Mouse (Mus musculus) left cerebral cortex, postnatal 36 days (tissue): ENCODE measurements around the gene Pygo2. TPM values are rescaled to one million over a fixed set of nuclear protein-coding genes. Genes with fewer than 3 reads are reported as not detected.
A peak's percentile ranks its signal among the peaks of the same experiment; 100 is the strongest.

Experiments
- DNase-seq, 2 experiments: peaks; one replicate each; pipeline ENCODE4 v3.0.0; 2021 to 2022; ENCODE audit warnings: low spot score in 2 of 2, mixed read lengths in 1 of 2
- intact Hi-C: fragments of 180-260 bp; cut with DNase I; formaldehyde crosslinking; loops from one replicate; pipeline ENCODE4 v1.15.1; 2025
- total RNA-seq, 2 experiments: library from RNA; stranded (reverse); gene quantifications; 2 replicates each; pipeline ENCODE4 v1.2.3; 2021

Gene Pygo2
- total RNA-seq, 2 experiments from 2014 or later, result 53.7 to 61.4 TPM

DNA sequence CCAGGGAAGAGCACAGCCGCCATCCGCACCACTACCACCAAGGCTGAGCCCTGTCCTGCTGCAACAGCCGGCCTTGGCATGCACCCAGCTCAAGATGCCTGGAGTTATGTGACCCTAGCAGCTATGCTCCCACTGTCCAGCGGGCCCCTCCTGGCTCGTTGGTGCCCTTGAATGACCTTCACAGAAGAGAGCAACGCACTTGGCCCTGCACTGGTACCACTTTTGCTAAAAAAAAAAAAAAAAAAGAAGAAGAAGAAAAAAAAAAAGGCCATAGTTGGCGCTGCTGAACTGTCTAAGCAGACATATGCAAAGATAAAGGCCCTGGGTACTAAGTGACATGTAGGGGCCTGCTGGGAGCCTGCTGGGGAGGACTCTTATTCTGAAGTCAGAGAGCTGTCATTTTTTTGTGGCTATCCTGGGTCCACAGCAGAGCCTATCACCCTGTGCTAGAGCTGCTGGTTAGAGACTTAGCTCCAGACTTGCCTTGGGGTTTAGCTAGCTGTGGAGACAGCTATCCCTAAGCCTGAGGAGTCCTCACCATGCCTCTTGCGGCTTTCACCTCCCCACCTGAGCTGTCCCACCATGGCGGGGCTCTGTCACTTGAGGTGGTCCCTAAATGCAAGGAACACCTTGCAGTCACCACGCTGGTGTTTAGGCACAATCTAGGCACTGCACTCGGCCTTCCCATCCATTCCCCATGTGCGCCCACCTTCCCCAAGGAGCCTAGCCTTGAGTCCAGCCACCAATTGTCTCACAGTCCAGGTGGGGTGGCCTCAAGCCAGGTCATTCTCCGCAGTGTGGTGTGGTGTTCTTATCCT is 18.9 kb downstream of the Pygo2 start:
- DNase-seq, result no peak
- intact Hi-C loops, result loop anchor here (5.0 kb wide), 1 partner anchor 38 kb away; no protein-coding TSS in a partner anchor

DNA sequence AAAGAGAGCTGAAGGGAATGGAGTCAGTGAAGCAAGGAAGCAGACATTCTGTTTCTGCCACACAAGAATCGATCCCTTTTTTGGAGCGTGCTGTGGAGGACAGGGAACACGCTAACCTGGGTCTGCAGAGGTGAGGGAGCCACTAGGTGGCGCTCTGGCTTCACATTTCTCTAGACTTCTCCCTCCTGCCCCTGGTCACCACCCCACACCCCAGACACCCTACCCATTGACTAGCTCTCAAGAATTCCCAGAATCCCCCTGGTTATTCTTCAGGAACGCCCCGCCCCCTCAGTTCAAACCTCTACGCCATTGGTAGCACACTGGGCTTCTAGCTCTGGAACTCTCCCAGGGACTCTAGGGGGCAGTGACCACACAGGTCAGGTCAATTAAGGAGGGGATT is 19.5 kb downstream of the Pygo2 start:
- DNase-seq, result peak; percentile 52 to 64
- intact Hi-C loops, result loop anchor here (5.0 kb wide), 1 partner anchor 38 kb away; no protein-coding TSS in a partner anchor

DNA sequence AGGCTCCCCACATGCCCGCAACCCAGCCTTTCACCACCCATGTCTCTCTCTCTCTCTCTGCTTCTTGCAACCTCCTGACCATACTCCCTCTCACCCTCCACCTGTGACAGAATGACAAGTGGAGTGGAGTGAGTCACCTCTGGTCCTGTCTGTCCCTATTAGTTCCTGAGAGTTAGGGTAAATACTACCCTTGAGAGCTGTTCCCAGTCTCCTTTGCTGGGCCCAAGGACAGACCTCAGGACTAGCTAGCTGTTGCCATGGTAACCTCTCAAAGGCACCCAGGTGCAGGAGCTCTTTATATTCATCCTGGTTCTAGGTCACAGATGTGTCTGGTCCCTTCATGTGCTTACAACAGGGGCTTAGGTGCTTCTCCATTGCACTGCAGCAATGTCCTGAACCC is 21.9 kb downstream of the Pygo2 start:
- intact Hi-C loops, result no loop called here
- DNase-seq, result no peak

DNA sequence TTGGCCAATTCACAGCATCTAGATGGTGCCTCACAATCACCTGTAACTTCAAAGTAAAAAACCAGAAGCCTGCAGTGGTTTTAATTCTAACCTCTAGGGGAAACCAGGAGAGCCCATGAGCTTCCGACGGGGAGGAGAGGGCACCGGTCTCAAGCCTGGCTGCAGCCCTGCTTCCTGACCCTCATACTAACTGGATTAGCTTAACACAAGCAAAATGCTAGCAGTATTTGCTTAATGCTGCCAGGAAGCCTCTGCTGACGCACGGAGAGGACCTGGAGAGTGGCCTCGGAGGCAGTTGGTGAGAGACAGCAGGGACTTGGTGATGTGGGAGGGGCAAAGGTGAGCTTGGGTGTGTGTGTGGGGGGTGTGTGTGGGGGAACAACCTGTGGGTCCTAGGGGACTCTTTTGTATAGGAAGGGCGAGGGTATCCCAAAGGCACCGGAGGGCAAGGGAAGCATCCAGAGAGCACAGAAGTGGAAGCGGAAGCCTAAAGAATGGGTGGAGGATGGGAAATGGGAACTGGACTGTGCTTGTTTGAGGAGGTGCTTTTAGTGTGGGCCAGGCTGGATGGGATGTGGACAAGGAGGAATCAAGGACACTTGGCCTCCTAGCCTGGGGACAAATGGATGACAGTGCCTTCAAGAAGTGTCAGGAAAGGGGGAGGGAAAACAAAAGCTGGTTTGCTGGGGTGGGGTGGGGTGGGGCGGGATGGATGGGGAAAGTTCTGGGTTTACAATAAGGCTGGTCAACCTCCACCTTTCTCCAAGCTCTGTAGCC is 24.6 kb downstream of the Pygo2 start, which contains the start of gene Pmvk:
Pmvk (plus strand) TSS at position 141 of the 777 bp plus-strand sequence.
- intact Hi-C loops, result loop anchor here (5.0 kb wide), 2 partner anchors 318 to 403 kb away; partner anchors contain the start of gene Ube2q1
- no peak for DNase-seq

DNA sequence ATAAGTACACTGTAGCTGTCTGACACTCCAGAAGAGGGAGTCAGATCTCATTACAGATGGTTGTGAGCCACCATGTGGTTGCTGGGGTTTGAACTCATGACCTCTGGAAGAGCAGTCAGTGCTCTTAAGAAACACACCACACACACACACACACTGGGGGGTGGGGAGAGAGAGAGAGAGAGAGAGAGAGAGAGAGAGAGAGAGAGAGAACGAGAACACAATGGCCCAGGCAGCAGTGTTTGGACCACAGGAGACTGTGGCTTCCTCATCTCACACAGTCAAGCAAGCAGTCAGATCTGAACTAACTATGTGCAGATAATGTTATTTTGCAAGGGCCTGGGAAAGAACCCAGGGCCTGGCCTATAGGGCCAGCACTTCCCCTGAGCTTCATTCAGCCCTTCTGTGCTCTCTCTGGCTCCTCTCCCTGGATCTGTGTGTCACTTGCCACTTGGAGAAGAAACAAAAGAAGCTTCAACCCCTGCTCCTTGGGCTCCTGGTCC is 25.8 kb downstream of the Pygo2 start:
- no peak for DNase-seq
- intact Hi-C loops, result loop anchor here (2.0 to 5.0 kb wide), 3 partner anchors 233 to 401 kb away; partner anchors contain the start of gene Ube2q1

DNA sequence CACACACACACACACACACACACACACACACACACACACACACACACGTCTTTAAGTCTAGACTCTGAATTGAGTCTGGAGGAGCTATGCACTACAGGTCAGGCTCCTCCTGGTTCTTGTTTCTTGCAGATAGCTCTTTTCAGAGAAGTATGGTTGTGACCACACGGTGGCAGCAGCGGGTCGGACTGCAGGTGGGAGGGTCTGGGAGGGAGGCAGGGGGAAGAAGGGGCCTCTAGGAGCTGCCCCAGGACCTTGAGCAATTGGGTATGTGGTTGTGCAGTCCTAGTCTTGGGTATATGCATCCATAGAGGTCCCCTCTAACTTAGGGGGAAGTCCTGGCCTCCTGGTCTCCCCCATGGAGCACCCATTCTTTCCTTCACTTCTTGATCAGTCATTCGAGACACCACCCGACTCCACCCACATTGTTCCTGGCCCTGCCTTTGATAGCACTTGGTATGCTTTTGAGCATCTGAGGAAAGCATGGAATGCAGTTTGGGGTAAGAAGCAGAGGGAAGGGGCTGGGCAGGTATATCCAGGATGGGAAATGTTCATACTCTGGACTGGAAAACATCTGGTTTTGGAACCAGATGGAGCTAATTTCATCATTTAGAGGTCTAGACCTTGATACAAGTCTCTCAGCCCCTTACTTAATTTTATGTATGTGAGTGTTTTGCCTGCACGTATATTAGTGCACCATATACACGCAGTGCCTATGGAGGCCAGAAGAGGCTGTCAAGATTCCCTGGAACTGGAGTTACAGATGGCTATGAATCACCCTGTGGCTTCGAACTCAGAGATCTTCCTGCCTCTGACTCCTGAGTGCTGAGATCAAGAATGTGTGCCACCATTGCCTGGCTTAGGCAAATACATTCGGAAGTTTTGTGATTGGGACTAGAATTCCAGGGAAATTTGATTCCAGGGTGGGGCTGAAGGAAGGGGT is 27.0 kb downstream of the Pygo2 start:
- DNase-seq, result peak in 1 of 2 experiments; percentile 55
- intact Hi-C loops, result loop anchor here (2.0 to 5.0 kb wide), 3 partner anchors 232 to 400 kb away; partner anchors contain the start of gene Ube2q1

DNA sequence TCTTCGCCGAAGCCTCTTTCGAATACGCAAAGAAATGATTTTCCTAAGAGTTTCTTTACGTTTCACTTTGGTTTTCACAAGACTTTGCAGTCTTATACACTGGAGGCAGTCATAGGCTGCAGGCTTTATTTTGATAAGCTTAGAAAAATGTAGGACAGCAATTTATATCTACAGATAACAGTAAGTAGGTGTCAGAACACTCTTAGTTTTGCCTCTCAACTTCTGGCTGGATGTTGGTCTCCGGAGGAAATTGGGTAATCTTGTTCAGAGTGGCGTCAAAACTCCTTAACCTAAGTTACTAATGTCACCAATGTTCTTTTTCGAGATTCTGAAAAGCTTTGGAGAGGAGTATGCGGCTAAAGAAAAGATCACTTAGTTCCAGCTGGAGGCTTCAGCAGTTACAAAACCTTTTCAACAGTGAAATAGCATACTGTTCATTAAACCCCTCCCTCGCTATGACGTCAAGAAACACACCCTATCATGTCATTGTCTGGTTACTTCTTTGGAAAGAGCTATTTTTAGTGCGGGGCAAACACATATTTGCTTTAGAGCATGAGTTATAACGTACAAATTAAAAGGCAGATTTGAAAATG is 28.5 kb downstream of the Pygo2 start:
- DNase-seq, result no peak
- intact Hi-C loops, result loop anchor here (5.0 kb wide), 2 partner anchors 314 to 399 kb away; partner anchors contain the start of gene Ube2q1

DNA sequence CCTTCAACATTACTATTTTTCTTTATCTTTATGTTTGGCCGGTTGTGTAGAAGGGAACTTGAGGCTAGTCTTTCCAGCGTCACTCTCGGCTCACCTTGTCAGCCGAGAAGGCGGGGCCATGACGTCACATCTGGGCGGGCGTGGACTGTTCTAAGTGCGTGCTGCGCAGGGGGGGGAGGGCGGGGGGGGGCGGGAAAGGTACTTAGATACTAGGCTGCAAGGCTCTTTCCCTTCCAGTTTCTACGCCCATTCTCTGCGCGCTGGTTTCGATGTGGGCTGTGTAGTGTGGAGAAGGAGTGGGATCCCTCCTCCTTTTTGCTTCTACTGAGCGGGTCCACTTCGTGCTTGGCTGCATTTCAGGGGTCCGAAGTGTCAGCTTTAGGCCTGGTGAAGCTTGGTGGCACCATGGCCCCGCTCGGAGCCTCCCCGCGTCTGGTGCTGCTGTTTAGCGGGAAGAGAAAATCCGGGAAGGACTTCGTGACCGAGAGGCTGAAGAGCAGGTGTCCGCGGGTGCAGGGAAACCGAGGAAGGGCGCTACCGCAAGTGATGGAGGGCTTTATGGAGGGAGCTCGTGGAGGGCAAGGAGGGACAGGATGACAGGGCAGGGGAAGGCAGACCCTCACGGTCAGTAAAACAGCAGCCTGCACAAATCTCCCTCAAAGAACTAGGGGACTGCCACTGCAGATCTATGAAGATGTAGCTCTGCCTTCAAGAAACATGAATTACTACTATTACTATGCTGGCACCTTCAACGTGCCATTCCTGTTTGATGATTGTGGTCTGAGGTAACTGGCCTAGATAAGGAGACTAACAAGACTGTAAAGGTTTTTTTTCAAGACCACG is 29.2 kb downstream of the Pygo2 start:
- DNase-seq, result peak; percentile 86 to 87
- intact Hi-C loops, result loop anchor here (5.0 kb wide), 2 partner anchors 313 to 398 kb away; partner anchors contain the start of gene Ube2q1

DNA sequence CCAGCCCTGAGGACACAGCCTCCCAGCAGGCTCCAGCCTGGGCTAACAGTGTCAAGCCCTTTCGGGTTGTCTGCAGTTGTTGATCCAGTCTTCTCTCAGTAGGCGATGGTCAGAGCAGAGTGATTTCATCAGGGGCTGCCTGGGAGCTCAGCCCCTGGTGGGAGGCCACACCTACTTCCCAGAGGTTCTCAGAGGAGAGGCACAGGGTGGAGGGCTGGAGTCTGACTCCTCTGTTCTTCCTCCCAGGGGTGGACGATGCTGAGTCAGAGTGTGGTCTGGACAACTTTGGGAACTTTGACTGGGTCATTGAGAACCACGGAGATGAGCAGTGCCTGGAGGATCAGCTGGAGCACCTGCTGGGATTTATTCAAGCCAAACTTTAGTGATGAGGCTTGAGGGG is 38.3 kb downstream of the Pygo2 start:
- intact Hi-C loops, result no loop called here
- no peak for DNase-seq

DNA sequence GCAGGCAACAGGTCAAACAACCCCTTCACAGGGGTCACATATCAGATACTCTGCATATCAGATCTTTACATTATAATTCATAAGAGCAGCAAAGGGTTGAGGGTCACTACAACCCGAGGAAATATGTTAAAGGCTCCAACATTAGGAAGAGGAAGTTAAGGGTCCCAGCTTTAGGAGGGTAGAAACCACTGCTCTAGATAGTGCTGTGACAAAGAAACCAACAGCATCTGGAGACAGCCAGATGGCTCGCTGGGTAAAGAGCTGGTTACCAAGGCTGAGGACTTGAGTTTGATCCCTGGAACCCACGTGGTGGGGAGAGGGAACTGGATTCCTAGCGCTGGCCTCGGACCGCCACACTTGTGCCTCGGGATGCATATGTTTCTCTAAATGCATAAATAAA is 42.3 kb downstream of the Pygo2 start:
- intact Hi-C loops, result no loop called here
- no peak for DNase-seq

DNA sequence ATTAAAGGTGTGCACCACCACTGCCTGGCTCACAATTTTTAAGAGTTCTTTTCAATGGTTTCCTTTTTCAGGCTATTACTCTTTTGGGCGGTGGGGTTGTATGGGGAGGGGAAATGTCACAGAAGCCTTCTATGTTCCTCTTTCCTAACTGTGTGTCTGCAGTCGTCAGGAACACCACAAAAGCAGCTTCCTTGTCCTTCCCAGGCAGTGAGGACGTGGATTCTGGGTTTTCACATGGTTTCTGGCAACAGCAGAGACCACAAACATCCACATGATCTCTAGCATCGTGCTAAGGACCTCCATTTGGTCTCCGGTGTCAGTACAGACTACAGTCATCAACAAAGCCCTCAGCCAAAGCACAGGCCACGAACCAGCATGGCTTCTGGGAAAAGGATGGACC is 43.8 kb downstream of the Pygo2 start:
- no peak for DNase-seq
- intact Hi-C loops, result no loop called here

DNA sequence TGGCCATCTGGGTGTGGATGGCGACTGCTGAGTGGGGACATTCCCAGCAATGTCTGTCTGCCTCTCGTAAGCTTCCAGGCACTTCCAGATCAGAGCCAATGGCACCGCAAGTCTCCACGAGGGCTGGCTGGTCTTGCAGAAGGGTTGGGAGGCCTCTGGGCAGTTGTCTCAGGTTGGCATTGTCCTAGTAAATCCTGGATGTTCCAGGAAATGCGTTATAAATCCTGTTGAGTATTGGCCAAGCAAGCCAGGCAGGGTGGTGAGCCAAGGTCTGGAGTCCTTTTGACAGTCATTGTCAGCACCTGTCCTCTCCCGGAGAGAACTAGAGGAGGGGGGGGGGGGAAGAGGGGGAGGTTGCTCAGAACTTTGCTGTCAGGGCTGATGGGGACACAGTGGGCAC is 49.0 kb downstream of the Pygo2 start:
- intact Hi-C loops, result no loop called here
- no peak for DNase-seq

DNA sequence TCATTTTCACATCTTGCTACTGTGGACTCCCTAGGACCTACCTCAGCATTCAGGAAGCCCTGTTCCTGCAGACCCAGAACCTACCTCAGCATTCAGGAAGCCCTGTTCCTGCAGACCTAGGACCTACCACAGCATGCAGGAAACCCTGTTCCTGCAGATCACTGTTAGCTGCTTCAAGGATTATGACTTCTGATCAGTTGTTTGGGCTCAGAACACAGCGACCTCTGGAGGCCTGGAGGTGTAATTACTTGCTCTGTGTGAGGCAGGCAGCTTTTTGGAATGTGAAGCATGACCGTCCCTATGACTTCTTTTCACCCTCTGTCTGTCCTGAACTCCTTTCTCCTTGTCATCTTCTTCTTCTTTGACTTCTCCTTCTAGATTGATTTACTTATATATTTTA is 51.5 kb downstream of the Pygo2 start:
- intact Hi-C loops, result loop anchor here (10.0 kb wide), 2 partner anchors 107 to 167 kb away; no protein-coding TSS in a partner anchor

DNA sequence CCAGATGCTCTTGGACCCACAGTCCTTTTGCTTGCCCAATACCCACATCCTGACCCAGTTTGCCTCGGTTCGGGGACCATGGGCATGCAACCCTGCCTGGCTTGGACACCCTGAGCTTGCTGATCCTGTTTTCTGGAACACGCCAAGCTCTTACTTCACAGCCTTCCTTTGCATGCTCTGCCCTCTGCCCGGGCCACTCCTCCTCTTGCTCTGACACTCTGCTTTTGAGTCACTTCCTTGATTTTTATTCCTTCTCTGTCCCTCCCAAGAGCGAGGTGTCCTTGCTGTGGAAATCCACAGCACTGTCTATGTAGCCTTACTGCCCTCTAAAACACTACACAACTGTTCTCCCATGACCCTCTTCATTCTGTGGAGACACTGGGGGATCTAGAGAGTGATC is 52.2 kb downstream of the Pygo2 start:
- intact Hi-C loops, result loop anchor here (10.0 kb wide), 2 partner anchors 107 to 167 kb away; no protein-coding TSS in a partner anchor
- DNase-seq, result no peak

More for the DNA sequence above, 51.5 kb downstream of the Pygo2 start:
- DNase-seq, result no peak
